Mouse (Mus musculus) intestine, embryonic 14.5 days (tissue): ENCODE data around the gene Gm4847. TPM values are rescaled to one million over a fixed set of nuclear protein-coding genes. Genes with fewer than 3 reads are reported as not detected.

Source experiments
- ATAC-seq: fragments of 200-750 bp; cut with Nextera tagmentation; replicated peaks from 2 replicates; pipeline ENCODE4 v1.8.0; 2017; ENCODE audit warnings: low read depth, moderate number of reproducible peaks, moderate TSS enrichment, moderate library complexity; ENCODE audit not compliant: low FRiP score, low TSS enrichment
- DNase-seq: peaks from one replicate; pipeline ENCODE4 v3.0.0-alpha.2; 2018; ENCODE audit warnings: low spot score
- H3K27ac ChIP-seq: fragments of 300-500 bp; sonication (generic); 2 replicates; pipeline ENCODE4 v1.5.1; 2014; ENCODE audit warnings: low read depth, mild to moderate bottlenecking, control low read depth
- H3K27me3 ChIP-seq: fragments of 300-500 bp; sonication (generic); replicated peaks from 2 replicates; pipeline ENCODE4 v1.6.1; 2014; ENCODE audit warnings: low read length, control low read depth; ENCODE audit not compliant: control insufficient read depth, insufficient read depth
- H3K36me3 ChIP-seq: fragments of 300-500 bp; sonication (generic); 2 replicates; pipeline ENCODE4 v1.6.1; 2014; ENCODE audit warnings: low read length, control low read depth; ENCODE audit not compliant: control insufficient read depth, insufficient read depth
- H3K4me1 ChIP-seq: fragments of 300-500 bp; sonication (generic); replicated peaks from 2 replicates; pipeline ENCODE4 v1.6.1; 2014; ENCODE audit warnings: low read length, control low read depth, mixed read lengths; ENCODE audit not compliant: control insufficient read depth, insufficient read depth
- H3K4me2 ChIP-seq: fragments of 300-500 bp; sonication (generic); 2 replicates; pipeline ENCODE4 v1.6.1; 2014; ENCODE audit warnings: low read length
- H3K4me3 ChIP-seq: fragments of 300-500 bp; sonication (generic); 2 replicates; pipeline ENCODE4 v1.5.1; 2014; ENCODE audit warnings: low read depth, low read length, control low read depth, mixed read lengths
- H3K9ac ChIP-seq: fragments of 300-500 bp; sonication (generic); 2 replicates; pipeline ENCODE4 v1.6.1; 2014; ENCODE audit warnings: mild to moderate bottlenecking, low read length
- H3K9me3 ChIP-seq: fragments of 300-500 bp; sonication (generic); 2 replicates; pipeline ENCODE4 v1.6.1; 2016; ENCODE audit warnings: low read length, control low read depth; ENCODE audit not compliant: control insufficient read depth
- WGBS: fragments of 180-500 bp; shearing (Covaris S2); extraction: QIAGEN DNeasy Blood & Tissue Kit; methylation state at CpG from one replicate; pipeline ENCODE4 v1.1.7; 2014; 5-methylcytosine and 5-hydroxymethylcytosine counted together
- microRNA-seq: library from miRNA; unstranded; fragments of <30 nt; microRNA quantifications from one replicate; pipeline ENCODE4, GENCODE M21; 2016
- polyA plus RNA-seq: library from polyadenylated mRNA; unstranded; fragments of >200 nt; fragmentation: Nextera tagmentation; extraction: Ambion mirVana; gene quantifications from 2 replicates; pipeline ENCODE4 v1.2.1, GENCODE M21; 2014

Gene Gm4847
- not detected in 2 replicates for polyA plus RNA-seq

GRCm38 (mm10) chr1:166647593-166647992, at the start of gene Gm4847:
TSS of gene Gm4847 (minus strand) at chr1:166647693.
- no peak within 1 kb of the TSS for H3K4me2 ChIP-seq
- H3K36me3 ChIP-seq, result no peaks in the 10 kb centered on the region
- H3K9ac ChIP-seq, result no peak within 1 kb of the TSS
- no peaks in the 10 kb centered on the region for H3K4me1 ChIP-seq
- no peak within 1 kb of the TSS for H3K27ac ChIP-seq
- no peaks in the 10 kb centered on the region for H3K27me3 ChIP-seq
- H3K4me3 ChIP-seq, result no peak within 1 kb of the TSS
- 91% methylated on average over 2 of the region's 2 CpGs for WGBS
- H3K9me3 ChIP-seq, result no peaks in the 10 kb centered on the region
- no peak for ATAC-seq
- no peak for DNase-seq

DNA sequence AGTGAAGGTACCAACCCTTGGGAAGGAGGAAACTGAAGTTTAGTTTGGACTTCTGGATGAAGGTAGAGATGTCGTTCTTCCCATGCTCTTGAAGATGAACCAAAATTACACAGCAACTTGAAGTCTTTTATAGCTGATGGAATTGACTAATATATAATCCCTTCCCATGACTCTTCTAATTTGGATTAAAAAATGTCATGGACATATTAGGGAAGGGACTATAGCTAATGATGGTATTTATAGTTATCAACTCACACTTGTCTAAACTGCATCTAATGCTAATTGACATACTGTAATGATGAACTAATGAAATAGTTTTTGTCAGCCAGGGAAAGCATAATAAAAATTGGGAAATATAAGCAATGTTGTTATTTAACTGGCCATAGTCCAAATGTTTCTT, 34.3 kb upstream of the Gm4847 start, which contains the start of gene Fmo9:
Gene Fmo9 (minus strand): TSS at position 101 of the 400 bp plus-strand sequence.
- H3K4me2 ChIP-seq, result no peak within 1 kb of the TSS

GRCm38 (mm10) chr1:166669264-166669663, 21.8 kb upstream of the Gm4847 start:
- no peaks in the 10 kb centered on the region for H3K27me3 ChIP-seq
- no peak overlapping the region for H3K4me3 ChIP-seq
- no peak for DNase-seq
- no peaks in the 10 kb centered on the region for H3K9me3 ChIP-seq
- no peak for ATAC-seq
- no peaks in the 10 kb centered on the region for H3K4me1 ChIP-seq
- no peak overlapping the region for H3K4me2 ChIP-seq
- H3K9ac ChIP-seq, result no peak overlapping the region
- no peak overlapping the region for H3K27ac ChIP-seq
- H3K36me3 ChIP-seq, result no peaks in the 10 kb centered on the region
- WGBS, result 93% methylated on average over 5 of the region's 5 CpGs

More for the DNA sequence above, 34.3 kb upstream of the Gm4847 start, which contains the start of gene Fmo9:
- H3K27me3 ChIP-seq, result no peaks in the 10 kb centered on the region
- ATAC-seq (no peak), DNase-seq (no peak)
- H3K9me3 ChIP-seq, result no peaks in the 10 kb centered on the region
- H3K4me3 ChIP-seq, result no peak within 1 kb of the TSS
- H3K36me3 ChIP-seq, result no peaks in the 10 kb centered on the region
- H3K9ac ChIP-seq, result no peak within 1 kb of the TSS
- H3K4me1 ChIP-seq, result no peaks in the 10 kb centered on the region
- whole genome bisulfite sequencing, result 91% methylated on average over 1 of the region's 1 CpGs
- H3K27ac ChIP-seq, result no peak within 1 kb of the TSS

DNA sequence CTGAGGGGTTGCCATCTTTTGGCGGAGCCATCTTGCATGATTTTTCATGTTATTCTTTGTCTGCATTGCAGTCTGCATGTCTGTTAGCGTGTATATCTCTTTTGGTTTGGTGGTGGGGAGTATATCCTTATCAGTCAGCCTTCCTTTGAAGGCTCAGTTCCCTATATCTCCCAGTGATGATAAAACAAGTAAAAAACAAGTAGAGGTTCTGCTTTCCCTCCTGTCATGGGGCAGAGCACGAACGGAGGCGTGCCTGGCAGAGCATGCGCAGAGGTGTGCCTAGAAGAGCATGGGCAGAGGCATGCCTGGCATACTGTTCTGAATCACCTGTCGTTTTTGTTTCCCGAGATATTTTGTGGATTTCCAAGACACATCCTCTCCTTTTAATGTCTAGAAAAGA, 13.3 kb upstream of the Gm4847 start:
- DNase-seq, result no peak
- Histone ChIP-seq H3K4me2 (no peak overlapping the region), H3K9ac (no peak overlapping the region), H3K27ac (no peak overlapping the region), H3K4me1 (no peaks in the 10 kb centered on the region), H3K4me3 (no peak overlapping the region), H3K27me3 (no peaks in the 10 kb centered on the region), H3K36me3 (no peaks in the 10 kb centered on the region), H3K9me3 (no peaks in the 10 kb centered on the region)
- 87% methylated on average over 8 of the region's 8 CpGs for WGBS
- no peak for ATAC-seq

Small RNA genes within 50 kb of the gene (microRNA-seq; reads per million reads assigned to microRNA genes)
- not detected for gene Gm22992

Other genes starting within 250 kb of the Gm4847 start
- 16.5 and 21.4 TPM in 2 replicates for gene Pogk, start 237.8 kb downstream of the Gm4847 start, polyA plus RNA-seq
- gene Gm4846, start 150.1 kb downstream of the Gm4847 start, polyA plus RNA-seq, result not detected in 2 replicates
- not detected in 2 replicates for gene Fmo9, start 34.2 kb upstream of the Gm4847 start, polyA plus RNA-seq